ENCODE assay signal across 8 mouse cellular contexts in the genomic region with DNA sequence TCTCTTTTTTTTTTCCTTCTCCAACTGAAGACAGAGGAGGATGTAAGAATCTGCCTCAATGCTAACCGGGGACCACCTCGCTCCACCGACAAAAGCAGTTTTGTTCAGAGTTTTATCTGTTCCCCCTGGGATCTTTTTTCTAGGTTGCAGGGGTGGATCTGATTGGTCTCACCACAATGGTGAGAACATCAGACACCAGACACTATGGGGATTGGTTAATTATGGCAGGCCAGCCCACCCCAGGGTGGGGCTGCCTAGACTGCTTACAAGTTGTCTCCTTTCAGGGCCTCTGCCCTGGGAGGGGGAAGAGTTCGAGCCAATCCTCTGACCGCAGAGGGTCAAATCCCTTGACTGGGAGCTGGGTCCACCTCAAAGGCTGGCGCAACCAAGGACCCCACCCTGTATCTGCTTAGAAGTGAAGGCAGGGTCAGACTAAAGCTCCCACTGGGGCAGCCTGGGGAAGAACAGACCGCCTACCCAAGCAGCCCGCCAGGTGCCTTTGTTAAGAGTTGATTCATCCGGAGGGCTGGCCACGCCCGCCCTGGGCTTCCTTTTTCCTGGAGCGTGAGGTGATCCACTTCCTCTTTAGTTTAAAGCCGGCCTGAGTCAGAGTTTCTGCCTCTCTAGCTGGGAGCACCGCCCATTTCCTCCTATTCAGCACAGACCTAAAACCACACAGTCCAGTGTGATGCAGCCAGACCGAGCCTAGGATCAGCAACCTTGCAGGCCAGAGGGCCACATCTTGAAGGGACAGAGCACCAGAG.
DNase-seq lines count a peak whose midpoint lies in the region; ATAC-seq and TF ChIP-seq lines count a peak whose summit lies in the region.

No protein-coding gene starts in this region.

- H3K36me3 ChIP-seq in embryonic facial prominence, embryonic 11.5 days (replicated peaks; ENCODE audit: control insufficient read depth, insufficient read depth, low read depth, low read length) = no peaks in the 10 kb centered on the region
- no peaks in the 10 kb centered on the region for H3K36me3 ChIP-seq in heart, embryonic 14.5 days (ENCODE audit: control insufficient read depth, insufficient read depth, low read length)
- no peaks in the 10 kb centered on the region for H3K36me3 ChIP-seq in kidney, postnatal 0 days (ENCODE audit: insufficient read depth, low read length)

- peak; percentile 93 for DNase-seq in WW6 (ENCODE audit: low read depth, low spot score)
- DNase-seq in embryonic facial prominence, embryonic 11.5 days (ENCODE audit: low spot score) = peak; percentile 69
- peak; percentile 86 for DNase-seq in kidney, postnatal 0 days (ENCODE audit: low spot score)
- peak; percentile 89 to 94 for DNase-seq in lung, postnatal 4 days
- DNase-seq in spleen, adult 12 weeks (ENCODE audit: low spot score) = peak; percentile 18
- DNase-seq in right cerebral cortex, adult 2 months (ENCODE audit: low spot score in 2 of 2) = no peak

- H3K9me3 ChIP-seq in embryonic facial prominence, embryonic 11.5 days (replicated peaks; ENCODE audit: control insufficient read depth, low read length) = 0 out of 2 replicates have a peak, but pooled peaks cover 2% of the 10 kb centered on the region
- H3K9me3 ChIP-seq in heart, embryonic 14.5 days (ENCODE audit: control insufficient read depth, low read length) = no peaks in the 10 kb centered on the region
- H3K9me3 ChIP-seq in kidney, postnatal 0 days (replicated peaks; ENCODE audit: low read length) = no peaks in the 10 kb centered on the region

- no peaks in the 10 kb centered on the region for H3K4me1 ChIP-seq in embryonic facial prominence, embryonic 11.5 days (ENCODE audit: control insufficient read depth, insufficient read depth, low read length)
- peaks cover 30 to 37% of the 10 kb centered on the region in 2 experiments for H3K4me1 ChIP-seq in heart, embryonic 14.5 days (ENCODE audit: control insufficient read depth in 2 of 2, insufficient read depth in 2 of 2, low read length in 2 of 2)
- H3K4me1 ChIP-seq in kidney, postnatal 0 days (replicated peaks; ENCODE audit: insufficient read depth, low read length) = peaks cover 7% of the 10 kb centered on the region; the same call in 1 of the 2 replicates

- no peaks in the 10 kb centered on the region for H3K27me3 ChIP-seq in embryonic facial prominence, embryonic 11.5 days (ENCODE audit: control insufficient read depth, insufficient read depth, low read length)
- H3K27me3 ChIP-seq in heart, embryonic 14.5 days (ENCODE audit: control insufficient read depth, insufficient read depth, low read length) = no peaks in the 10 kb centered on the region
- H3K27me3 ChIP-seq in kidney, postnatal 0 days (ENCODE audit: insufficient read depth, low read length) = no peaks in the 10 kb centered on the region

- peak overlapping the region; percentile 15; the same call in 1 of the 2 replicates for H3K27ac ChIP-seq in embryonic facial prominence, embryonic 11.5 days (replicated peaks; ENCODE audit: low read depth, low read length)
- peak overlapping the region; percentile 84 to 89 for H3K27ac ChIP-seq in heart, embryonic 14.5 days (replicated peaks in 1 of 2; ENCODE audit: control insufficient read depth in 1 of 2, insufficient read depth in 1 of 2, low read depth in 2 of 2, low read length in 2 of 2)
- H3K27ac ChIP-seq in kidney, postnatal 0 days = peak overlapping the region; percentile 83

- peak; percentile 75 for ATAC-seq in embryonic facial prominence, embryonic 11.5 days (replicated peaks; ENCODE audit: insufficient number of reproducible peaks, low FRiP score, low TSS enrichment, low read depth)
- ATAC-seq in heart, embryonic 14.5 days (ENCODE audit: insufficient number of reproducible peaks, insufficient read depth, low FRiP score, low read depth) = peak; percentile 84
- peak; percentile 63 for ATAC-seq in kidney, postnatal 0 days (replicated peaks; ENCODE audit: low FRiP score, low read depth)
- no peak for ATAC-seq in frontal cortex, adult (ENCODE audit: low TSS enrichment)

- no peak overlapping the region; the same call in 1 of the 2 replicates for H3K4me2 ChIP-seq in embryonic facial prominence, embryonic 11.5 days (ENCODE audit: low read depth, low read length)
- H3K4me2 ChIP-seq in heart, embryonic 14.5 days (ENCODE audit: low read length) = peak overlapping the region; percentile 45
- peak overlapping the region; percentile 41 for H3K4me2 ChIP-seq in kidney, postnatal 0 days (ENCODE audit: low read length)

- H3K9ac ChIP-seq in embryonic facial prominence, embryonic 11.5 days (replicated peaks; ENCODE audit: low read length) = peak overlapping the region; percentile 39; the same call in 1 of the 2 replicates
- peak overlapping the region; percentile 63 for H3K9ac ChIP-seq in heart, embryonic 14.5 days (ENCODE audit: low read length)
- peak overlapping the region; percentile 35; the same call in 1 of the 2 replicates for H3K9ac ChIP-seq in kidney, postnatal 0 days (ENCODE audit: low read depth, low read length)

- no peak for TF ChIP-seq CTCF in kidney, postnatal 0 days (IDR thresholded peaks at IDR 0.05; ENCODE audit: low read depth)

- 9% methylated on average over 15 of the region's 15 CpGs for WGBS in embryonic facial prominence, embryonic 11.5 days
- WGBS in heart, embryonic 14.5 days = 25% methylated on average over 14 of the region's 15 CpGs
- WGBS in kidney, postnatal 0 days = 27% methylated on average over 15 of the region's 15 CpGs

- H3K4me3 ChIP-seq in embryonic facial prominence, embryonic 11.5 days (ENCODE audit: low read depth, low read length) = no peak overlapping the region; the same call in 1 of the 2 replicates
- H3K4me3 ChIP-seq in heart, embryonic 14.5 days (ENCODE audit: control insufficient read depth in 1 of 2, insufficient read depth in 1 of 2, low read depth in 1 of 2, low read length in 2 of 2) = peak overlapping the region; percentile 34 to 48
- H3K4me3 ChIP-seq in kidney, postnatal 0 days (replicated peaks; ENCODE audit: low read depth, low read length) = peak overlapping the region; percentile 8; the same call in 1 of the 2 replicates

Comparison
In these comparisons a context has a peak if more than half of its experiments do, and no peak if none do; other contexts are left out.
1. DNase-seq: peak in WW6 (single experiment), embryonic facial prominence, embryonic 11.5 days (single experiment), kidney, postnatal 0 days (single experiment), lung, postnatal 4 days (2 of 2) and spleen, adult 12 weeks (single experiment); none in right cerebral cortex, adult 2 months (0 of 2).
2. H3K27ac ChIP-seq: peak in every context shown above with its lines; median percentile 86 in heart, embryonic 14.5 days; 83 in kidney, postnatal 0 days; 15 in embryonic facial prominence, embryonic 11.5 days.
3. Peak in every context shown above with its lines, with median percentiles within 50 percentile points of each other: H3K9ac ChIP-seq.